Mouse (Mus musculus): Measurements from ENCODE around the gene Tor4a. TPM values are rescaled to one million over a fixed set of nuclear protein-coding genes. Genes with fewer than 3 reads are reported as not detected.

The Tor4a gene
- 0.66 and 1.1 TPM in 2 replicates for polyA plus RNA-seq (2014; fragmentation: Nextera tagmentation; extraction: Ambion mirVana)

- H3K27ac ChIP-seq (replicated peaks; ENCODE audit: low read depth, low read length) = no peak within 1 kb of the TSS
- WGBS = 15% methylated on average over 8 of the region's 8 CpGs
- peaks cover 33% of the 10 kb centered on the region for H3K36me3 ChIP-seq (ENCODE audit: control insufficient read depth, insufficient read depth, low read length)
- DNase-seq (no peak), ATAC-seq (ENCODE audit: low FRiP score, low TSS enrichment) (no peak)
- no peaks in the 10 kb centered on the region for H3K9me3 ChIP-seq (ENCODE audit: control insufficient read depth, low read length)
- no peak within 1 kb of the TSS for H3K9ac ChIP-seq (replicated peaks; ENCODE audit: low read length)
- H3K4me1 ChIP-seq (ENCODE audit: control insufficient read depth, insufficient read depth, low read length) = no peaks in the 10 kb centered on the region
- 0 out of 2 replicates have a peak within 1 kb of the TSS, but pooled peaks have one; percentile 4 for H3K4me2 ChIP-seq (ENCODE audit: low read length)
- H3K4me3 ChIP-seq (replicated peaks; ENCODE audit: low read depth, low read length) = 0 out of 2 replicates have a peak within 1 kb of the TSS, but pooled peaks have one; percentile 5
- H3K27me3 ChIP-seq (ENCODE audit: control insufficient read depth, insufficient read depth, low read length) = peaks cover 20% of the 10 kb centered on the region
Observed at GRCm38 (mm10) chr2:25196172-25196954, at the start of gene Tor4a. TSS of gene Tor4a (minus strand) at chr2:25196886.

- Histone ChIP-seq H3K36me3 (ENCODE audit: control insufficient read depth, insufficient read depth, low read length) (peaks cover 46% of the 10 kb centered on the region), H3K27ac (replicated peaks; ENCODE audit: low read depth, low read length) (no peak overlapping the region), H3K9me3 (ENCODE audit: control insufficient read depth, low read length) (no peaks in the 10 kb centered on the region), H3K4me1 (ENCODE audit: control insufficient read depth, insufficient read depth, low read length) (peaks cover 19% of the 10 kb centered on the region), H3K9ac (replicated peaks; ENCODE audit: low read length) (no peak overlapping the region), H3K4me3 (replicated peaks; ENCODE audit: low read depth, low read length) (no peak overlapping the region), H3K4me2 (ENCODE audit: low read length) (no peak overlapping the region), H3K27me3 (ENCODE audit: control insufficient read depth, insufficient read depth, low read length) (no peaks in the 10 kb centered on the region)
- 92% methylated on average over 4 of the region's 4 CpGs for WGBS
- no peak for ATAC-seq (ENCODE audit: low FRiP score, low TSS enrichment)
- no peak for DNase-seq
Observed at GRCm38 (mm10) chr2:25244144-25244543, 47.5 kb upstream of the Tor4a start.

GRCm38 (mm10) chr2:25243342-25243741 lies 46.7 kb upstream of the Tor4a start:
- H3K4me3 ChIP-seq (replicated peaks; ENCODE audit: low read depth, low read length) = peak overlapping the region; percentile 69
- no peak overlapping the region for H3K27ac ChIP-seq (replicated peaks; ENCODE audit: low read depth, low read length)
- H3K9ac ChIP-seq (replicated peaks; ENCODE audit: low read length) = peak overlapping the region; percentile 81
- 79% methylated on average over 8 of the region's 8 CpGs for WGBS
- H3K4me2 ChIP-seq (ENCODE audit: low read length) = peak overlapping the region; percentile 82
- H3K4me1 ChIP-seq (ENCODE audit: control insufficient read depth, insufficient read depth, low read length) = peaks cover 19% of the 10 kb centered on the region
- no peak for ATAC-seq (ENCODE audit: low FRiP score, low TSS enrichment)
- peaks cover 39% of the 10 kb centered on the region for H3K36me3 ChIP-seq (ENCODE audit: control insufficient read depth, insufficient read depth, low read length)
- no peaks in the 10 kb centered on the region for H3K27me3 ChIP-seq (ENCODE audit: control insufficient read depth, insufficient read depth, low read length)
- no peak for DNase-seq
- no peaks in the 10 kb centered on the region for H3K9me3 ChIP-seq (ENCODE audit: control insufficient read depth, low read length)

GRCm38 (mm10) chr2:25242101-25242506 lies 45.4 kb upstream of the Tor4a start, which contains the start of the genes Rnf208 and Cysrt1:
TSS of gene Rnf208 (plus strand) at chr2:25242255.
TSS of gene Cysrt1 (minus strand) at chr2:25242452.
- peaks cover 26% of the 10 kb centered on the region for H3K36me3 ChIP-seq (ENCODE audit: control insufficient read depth, insufficient read depth, low read length)
- DNase-seq (peak; percentile 81), ATAC-seq (ENCODE audit: low FRiP score, low TSS enrichment) (peak; percentile 62)
- no peaks in the 10 kb centered on the region for H3K27me3 ChIP-seq (ENCODE audit: control insufficient read depth, insufficient read depth, low read length)
- peak within 1 kb of the TSS; percentile 82 for H3K4me2 ChIP-seq (ENCODE audit: low read length)
- 0% methylated on average over 57 of the region's 59 CpGs for WGBS
- peak within 1 kb of the TSS; percentile 74 for H3K27ac ChIP-seq (replicated peaks; ENCODE audit: low read depth, low read length)
- H3K4me3 ChIP-seq (replicated peaks; ENCODE audit: low read depth, low read length) = peak within 1 kb of the TSS; percentile 69
- H3K9me3 ChIP-seq (ENCODE audit: control insufficient read depth, low read length) = no peaks in the 10 kb centered on the region
- H3K9ac ChIP-seq (replicated peaks; ENCODE audit: low read length) = peak within 1 kb of the TSS; percentile 81
- H3K4me1 ChIP-seq (ENCODE audit: control insufficient read depth, insufficient read depth, low read length) = peaks cover 19% of the 10 kb centered on the region

GRCm38 (mm10) chr2:25241438-25241775 lies 44.7 kb upstream of the Tor4a start:
- H3K4me3 ChIP-seq (replicated peaks; ENCODE audit: low read depth, low read length) = peak overlapping the region; percentile 69
- H3K27ac ChIP-seq (replicated peaks; ENCODE audit: low read depth, low read length) = peak overlapping the region; percentile 60
- 15% methylated on average over 6 of the region's 6 CpGs for WGBS
- ATAC-seq (ENCODE audit: low FRiP score, low TSS enrichment) (peak; percentile 21; the same call in 1 of the 2 replicates), DNase-seq (no peak)
- no peaks in the 10 kb centered on the region for H3K27me3 ChIP-seq (ENCODE audit: control insufficient read depth, insufficient read depth, low read length)
- H3K4me2 ChIP-seq (ENCODE audit: low read length) = peak overlapping the region; percentile 82
- H3K9me3 ChIP-seq (ENCODE audit: control insufficient read depth, low read length) = no peaks in the 10 kb centered on the region
- H3K36me3 ChIP-seq (ENCODE audit: control insufficient read depth, insufficient read depth, low read length) = peaks cover 20% of the 10 kb centered on the region
- peak overlapping the region; percentile 81 for H3K9ac ChIP-seq (replicated peaks; ENCODE audit: low read length)
- H3K4me1 ChIP-seq (ENCODE audit: control insufficient read depth, insufficient read depth, low read length) = peaks cover 19% of the 10 kb centered on the region

- 2% methylated on average over 29 of the region's 29 CpGs for WGBS
- ATAC-seq (ENCODE audit: low FRiP score, low TSS enrichment) = peak; percentile 70
- peak overlapping the region; percentile 69 for H3K4me3 ChIP-seq (replicated peaks; ENCODE audit: low read depth, low read length)
Observed at GRCm38 (mm10) chr2:25240723-25241437, 44.2 kb upstream of the Tor4a start.

GRCm38 (mm10) chr2:25240310-25240709 lies 43.6 kb upstream of the Tor4a start:
- H3K9me3 ChIP-seq (ENCODE audit: control insufficient read depth, low read length) = no peaks in the 10 kb centered on the region
- H3K9ac ChIP-seq (replicated peaks; ENCODE audit: low read length) = no peak overlapping the region
- peak overlapping the region; percentile 69; the same call in 1 of the 2 replicates for H3K4me3 ChIP-seq (replicated peaks; ENCODE audit: low read depth, low read length)
- ATAC-seq (ENCODE audit: low FRiP score, low TSS enrichment) (no peak), DNase-seq (no peak)
- H3K27me3 ChIP-seq (ENCODE audit: control insufficient read depth, insufficient read depth, low read length) = no peaks in the 10 kb centered on the region
- H3K4me1 ChIP-seq (ENCODE audit: control insufficient read depth, insufficient read depth, low read length) = peaks cover 19% of the 10 kb centered on the region
- H3K27ac ChIP-seq (replicated peaks; ENCODE audit: low read depth, low read length) = no peak overlapping the region; the same call in 1 of the 2 replicates
- H3K36me3 ChIP-seq (ENCODE audit: control insufficient read depth, insufficient read depth, low read length) = peaks cover 10% of the 10 kb centered on the region; the same call in 1 of the 2 replicates
- H3K4me2 ChIP-seq (ENCODE audit: low read length) = peak overlapping the region; percentile 82
- 54% methylated on average over 8 of the region's 8 CpGs for WGBS

More at GRCm38 (mm10) chr2:25240723-25241437, 44.2 kb upstream of the Tor4a start:
- H3K27ac ChIP-seq (replicated peaks; ENCODE audit: low read depth, low read length) = peak overlapping the region; percentile 60
- H3K27me3 ChIP-seq (ENCODE audit: control insufficient read depth, insufficient read depth, low read length) = no peaks in the 10 kb centered on the region
- DNase-seq = peak; percentile 89
- peaks cover 15% of the 10 kb centered on the region for H3K36me3 ChIP-seq (ENCODE audit: control insufficient read depth, insufficient read depth, low read length)
- H3K4me2 ChIP-seq (ENCODE audit: low read length) = peak overlapping the region; percentile 82
- no peaks in the 10 kb centered on the region for H3K9me3 ChIP-seq (ENCODE audit: control insufficient read depth, low read length)
- peaks cover 19% of the 10 kb centered on the region for H3K4me1 ChIP-seq (ENCODE audit: control insufficient read depth, insufficient read depth, low read length)
- H3K9ac ChIP-seq (replicated peaks; ENCODE audit: low read length) = peak overlapping the region; percentile 81

- DNase-seq = no peak
- 90% methylated on average over 3 of the region's 3 CpGs for WGBS
Observed at GRCm38 (mm10) chr2:25239766-25240165, 43.1 kb upstream of the Tor4a start.

More at GRCm38 (mm10) chr2:25239766-25240165, 43.1 kb upstream of the Tor4a start:
- Histone ChIP-seq H3K9me3 (ENCODE audit: control insufficient read depth, low read length) (no peaks in the 10 kb centered on the region), H3K9ac (replicated peaks; ENCODE audit: low read length) (no peak overlapping the region), H3K4me3 (replicated peaks; ENCODE audit: low read depth, low read length) (no peak overlapping the region), H3K27me3 (ENCODE audit: control insufficient read depth, insufficient read depth, low read length) (no peaks in the 10 kb centered on the region), H3K4me2 (ENCODE audit: low read length) (no peak overlapping the region), H3K27ac (replicated peaks; ENCODE audit: low read depth, low read length) (no peak overlapping the region), H3K4me1 (ENCODE audit: control insufficient read depth, insufficient read depth, low read length) (peaks cover 19% of the 10 kb centered on the region), H3K36me3 (ENCODE audit: control insufficient read depth, insufficient read depth, low read length) (peaks cover 6% of the 10 kb centered on the region; the same call in 1 of the 2 replicates)
- ATAC-seq (ENCODE audit: low FRiP score, low TSS enrichment) = no peak

Data from midbrain, embryonic 14.5 days (tissue).